Mouse (Mus musculus) kidney, postnatal 0 days (tissue): ENCODE data around the gene 2810006K23Rik. TPM values are rescaled to one million over a fixed set of nuclear protein-coding genes. Genes with fewer than 3 reads are reported as not detected.

Experiments used
- ATAC-seq: fragments of 200-750 bp; cut with Nextera tagmentation; replicated peaks from 2 replicates; pipeline ENCODE4 v1.8.0; 2017; ENCODE audit warnings: low read depth, moderate number of reproducible peaks, moderate TSS enrichment, moderate library complexity; ENCODE audit not compliant: low FRiP score
- DNase-seq: peaks from one replicate; pipeline ENCODE4 v3.0.0-alpha.2; 2016; ENCODE audit warnings: low spot score
- H3K27ac ChIP-seq: fragments of 300-500 bp; sonication (generic); 2 replicates; pipeline ENCODE4 v1.5.1; 2014; ENCODE audit warnings: mild to moderate bottlenecking
- H3K27me3 ChIP-seq: fragments of 300-500 bp; sonication (generic); 2 replicates; pipeline ENCODE4 v1.6.1; 2014; ENCODE audit warnings: low read length, mixed read lengths; ENCODE audit not compliant: insufficient read depth
- H3K36me3 ChIP-seq: fragments of 300-500 bp; sonication (generic); 2 replicates; pipeline ENCODE4 v1.6.1; 2014; ENCODE audit warnings: low read length, mixed read lengths; ENCODE audit not compliant: insufficient read depth
- H3K4me1 ChIP-seq: fragments of 300-500 bp; sonication (generic); replicated peaks from 2 replicates; pipeline ENCODE4 v1.6.1; 2014; ENCODE audit warnings: antibody characterized with exemption, low read length, mixed read lengths; ENCODE audit not compliant: insufficient read depth
- H3K4me2 ChIP-seq: fragments of 300-500 bp; sonication (generic); 2 replicates; pipeline ENCODE4 v1.6.1; 2014; ENCODE audit warnings: mild to moderate bottlenecking, low read length, moderate library complexity, mixed read lengths
- H3K4me3 ChIP-seq: fragments of 300-500 bp; sonication (generic); replicated peaks from 2 replicates; pipeline ENCODE4 v1.5.1; 2014; ENCODE audit warnings: low read depth, low read length
- H3K9ac ChIP-seq: fragments of 300-500 bp; sonication (generic); 2 replicates; pipeline ENCODE4 v1.6.1; 2014; ENCODE audit warnings: low read depth, low read length
- H3K9me3 ChIP-seq: fragments of 300-500 bp; sonication (generic); replicated peaks from 2 replicates; pipeline ENCODE4 v1.6.1; 2016; ENCODE audit warnings: low read length, inconsistent platforms, mixed read lengths
- CTCF ChIP-seq: IDR thresholded peaks from 2 replicates; pipeline ENCODE4 v1.5.1; 2016; ENCODE audit warnings: antibody characterized with exemption, low read depth, mild to moderate bottlenecking, moderate library complexity
- WGBS: fragments of 180-500 bp; shearing (Covaris S2); extraction: QIAGEN DNeasy Blood & Tissue Kit; methylation state at CpG from one replicate; pipeline ENCODE4 v1.1.7; 2014; 5-methylcytosine and 5-hydroxymethylcytosine counted together
- polyA plus RNA-seq: library from polyadenylated mRNA; unstranded; fragments of >200 nt; fragmentation: Nextera tagmentation; extraction: Ambion mirVana; gene quantifications from 2 replicates; pipeline ENCODE4 v1.2.1, GENCODE M21; 2015

The 2810006K23Rik gene
- polyA plus RNA-seq, 1 experiment from 2014 or later: 12.0 TPM

DNA sequence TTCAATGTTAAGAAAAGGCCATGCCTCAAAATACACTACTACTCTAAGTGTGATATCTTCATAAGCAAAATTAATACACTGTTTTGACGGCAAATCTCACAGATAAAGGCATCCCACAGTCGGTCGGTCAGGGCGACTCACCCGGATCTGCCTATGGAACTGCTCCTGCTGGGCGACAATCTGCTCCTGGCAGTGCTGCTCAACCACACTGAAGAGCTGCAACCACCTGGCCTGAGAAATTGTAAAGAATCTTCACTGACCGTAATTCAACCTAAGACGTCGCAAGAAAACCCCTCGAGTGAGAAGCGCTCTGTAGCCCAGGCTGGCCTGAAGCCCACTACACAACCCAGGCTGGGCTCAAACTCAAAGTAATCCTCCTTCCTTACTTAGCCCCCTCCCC, 11.9 kb upstream of the 2810006K23Rik start:
- H3K27me3 ChIP-seq: no peaks in the 10 kb centered on the region
- no peak overlapping the region for H3K4me3 ChIP-seq
- no peaks in the 10 kb centered on the region; the same call in 1 of the 2 replicates for H3K9me3 ChIP-seq
- DNase-seq (no peak), ATAC-seq (no peak)
- no peak overlapping the region for H3K27ac ChIP-seq
- TF ChIP-seq CTCF: no peak
- 90% methylated on average over 11 of the region's 11 CpGs for WGBS
- H3K36me3 ChIP-seq: peaks cover 26% of the 10 kb centered on the region; the same call in 1 of the 2 replicates
- no peak overlapping the region for H3K9ac ChIP-seq
- H3K4me1 ChIP-seq: no peaks in the 10 kb centered on the region
- no peak overlapping the region for H3K4me2 ChIP-seq

GRCm38 (mm10) chr5:124317648-124318047, 10.2 kb upstream of the 2810006K23Rik start:
- TF ChIP-seq CTCF: no peak
- DNase-seq (no peak), ATAC-seq (no peak)
- H3K4me1 ChIP-seq: no peaks in the 10 kb centered on the region
- H3K4me2 ChIP-seq: no peak overlapping the region
- H3K27me3 ChIP-seq: no peaks in the 10 kb centered on the region
- 93% methylated on average over 7 of the region's 7 CpGs for WGBS
- no peak overlapping the region for H3K27ac ChIP-seq
- H3K4me3 ChIP-seq: no peak overlapping the region
- H3K9me3 ChIP-seq: no peaks in the 10 kb centered on the region; the same call in 1 of the 2 replicates
- H3K9ac ChIP-seq: no peak overlapping the region
- H3K36me3 ChIP-seq: peaks cover 20% of the 10 kb centered on the region; the same call in 1 of the 2 replicates

- Histone ChIP-seq H3K4me1 (0 out of 2 replicates have a peak, but pooled peaks cover 10% of the 10 kb centered on the region), H3K27ac (peak overlapping the region; percentile 91; the same call in 1 of the 2 replicates), H3K36me3 (no peaks in the 10 kb centered on the region), H3K4me2 (peak overlapping the region; percentile 74), H3K27me3 (no peaks in the 10 kb centered on the region), H3K9ac (peak overlapping the region; percentile 66), H3K4me3 (peak overlapping the region; percentile 57), H3K9me3 (no peaks in the 10 kb centered on the region)
- ATAC-seq (no peak), DNase-seq (peak; percentile 31)
- WGBS: 2% methylated on average over 8 of the region's 8 CpGs
- no peak for TF ChIP-seq CTCF
Observed at GRCm38 (mm10) chr5:124326829-124327228, 1.1 kb upstream of the 2810006K23Rik start.

- Histone ChIP-seq H3K27ac (no peak overlapping the region), H3K4me1 (0 out of 2 replicates have a peak, but pooled peaks cover 14% of the 10 kb centered on the region), H3K9ac (no peak overlapping the region), H3K9me3 (no peaks in the 10 kb centered on the region), H3K4me3 (no peak overlapping the region), H3K27me3 (no peaks in the 10 kb centered on the region), H3K36me3 (no peaks in the 10 kb centered on the region), H3K4me2 (no peak overlapping the region)
- ATAC-seq: no peak
- no peak for TF ChIP-seq CTCF
- no peak for DNase-seq
- WGBS: 90% methylated on average over 6 of the region's 6 CpGs
Observed at GRCm38 (mm10) chr5:124330086-124330485, 2.2 kb downstream of the 2810006K23Rik start.

DNA sequence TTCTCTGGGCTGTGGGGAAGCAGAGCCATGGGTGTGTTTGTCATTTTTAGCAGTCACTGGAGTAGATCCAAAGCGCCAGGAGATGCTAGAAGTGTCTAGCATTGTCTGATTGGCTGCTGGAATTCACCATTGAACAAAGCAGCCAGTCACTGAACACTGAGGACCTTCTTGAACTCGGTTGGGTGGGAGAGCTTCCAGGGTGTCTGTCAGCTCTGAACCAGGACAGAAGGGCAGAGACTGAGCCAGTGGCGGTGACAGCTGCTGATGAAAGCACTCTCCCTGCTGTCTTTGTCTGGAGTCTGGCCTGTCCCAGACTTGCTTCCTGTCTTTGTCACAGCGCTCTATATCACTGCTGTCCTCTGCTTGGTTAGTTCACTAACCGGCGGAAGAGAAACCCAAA, 6.5 kb downstream of the 2810006K23Rik start:
- ATAC-seq (peak; percentile 72; the same call in 1 of the 2 replicates), DNase-seq (peak; percentile 95)
- H3K36me3 ChIP-seq: no peaks in the 10 kb centered on the region
- no peaks in the 10 kb centered on the region for H3K27me3 ChIP-seq
- WGBS: 13% methylated on average over 6 of the region's 6 CpGs
- peak overlapping the region; percentile 76 for H3K27ac ChIP-seq
- no peaks in the 10 kb centered on the region for H3K9me3 ChIP-seq
- peaks cover 4% of the 10 kb centered on the region; the same call in 1 of the 2 replicates for H3K4me1 ChIP-seq
- no peak overlapping the region for H3K9ac ChIP-seq
- TF ChIP-seq CTCF: no peak
- no peak overlapping the region for H3K4me3 ChIP-seq
- no peak overlapping the region for H3K4me2 ChIP-seq

DNA sequence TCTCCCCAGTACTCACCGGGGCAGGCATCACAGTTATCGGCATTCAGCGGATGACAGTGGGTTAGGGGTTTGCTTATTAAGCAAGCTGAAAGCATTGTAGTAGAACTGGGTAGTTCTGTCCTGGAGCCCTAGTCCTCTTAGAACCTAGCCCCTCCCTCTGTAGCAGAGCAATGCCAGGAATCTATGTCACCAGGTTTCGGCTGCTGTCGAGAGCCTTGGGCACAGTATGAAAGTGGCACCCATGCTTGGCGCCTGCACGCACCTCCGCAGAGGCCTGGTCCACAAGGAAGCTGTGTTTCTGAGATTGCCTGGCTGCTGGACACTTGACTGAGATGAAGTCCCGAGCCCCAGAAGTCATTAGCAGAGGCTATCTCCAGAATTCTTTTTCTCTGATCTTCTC, 9.2 kb downstream of the 2810006K23Rik start:
- Histone ChIP-seq H3K4me3 (no peak overlapping the region), H3K4me1 (peaks cover 4% of the 10 kb centered on the region; the same call in 1 of the 2 replicates), H3K27me3 (no peaks in the 10 kb centered on the region), H3K9ac (no peak overlapping the region), H3K9me3 (no peaks in the 10 kb centered on the region), H3K4me2 (no peak overlapping the region), H3K36me3 (peaks cover 3% of the 10 kb centered on the region; the same call in 1 of the 2 replicates), H3K27ac (peak overlapping the region; percentile 13; the same call in 1 of the 2 replicates)
- no peak for TF ChIP-seq CTCF
- WGBS: 84% methylated on average over 9 of the region's 9 CpGs
- ATAC-seq: no peak
- no peak for DNase-seq
